Mouse (Mus musculus): Measurements from ENCODE around the gene Lrp5. TPM values are rescaled to one million over a fixed set of nuclear protein-coding genes. Genes with fewer than 3 reads are reported as not detected.

Gene Lrp5
- total and polyA plus RNA-seq, 3 experiments: 16.1 to 31.9 TPM; not detected in 1

- TF ChIP-seq TBP (IDR thresholded peaks at IDR 0.05; ENCODE audit: low read depth, low read length): no peak
- no peak for TF ChIP-seq RCOR1 (IDR thresholded peaks at IDR 0.05; ENCODE audit: low read depth, low read length)
- peak in 2 of 3 experiments; percentile 15 to 28; a peak in 2 of 6 replicates for TF ChIP-seq CTCF (IDR thresholded peaks at IDR 0.05 in 2 of 3, conservative IDR thresholded peaks at IDR 0.05 in 1 of 3; ENCODE audit: control insufficient read depth in 1 of 3, insufficient read depth in 1 of 3, low read depth in 2 of 3, low read length in 3 of 3, poor library complexity in 1 of 3, severe bottlenecking in 1 of 3)
- TF ChIP-seq MAX (IDR thresholded peaks at IDR 0.05; ENCODE audit: low read length): no peak
- no peak for TF ChIP-seq BHLHE40 (IDR thresholded peaks at IDR 0.05; ENCODE audit: borderline replicate concordance, low read depth, low read length)
- TF ChIP-seq ZC3H11A (IDR thresholded peaks at IDR 0.05; ENCODE audit: low read depth, low read length): no peak
- peak; percentile 19 for DNase-seq (ENCODE audit: low read depth, low spot score)
- Histone ChIP-seq H3K79me2 (ENCODE audit: control insufficient read depth, insufficient read depth, low read length, poor library complexity) (no peaks in the 10 kb centered on the region), H3K27me3 (ENCODE audit: control insufficient read depth in 1 of 2, insufficient read depth in 2 of 2, low read length in 2 of 2) (no peaks in the 10 kb centered on the region), H3K9me3 (replicated peaks; ENCODE audit: insufficient read depth, low read length) (no peaks in the 10 kb centered on the region), H3K4me3 (ENCODE audit: control insufficient read depth in 1 of 2, insufficient read depth in 1 of 2, low read depth in 2 of 2, low read length in 2 of 2) (no peak overlapping the region), H3K9ac (ENCODE audit: control insufficient read depth, low read depth, low read length, poor library complexity, severe bottlenecking) (no peak overlapping the region), H3K27ac (ENCODE audit: control insufficient read depth, low read depth, low read length) (no peak overlapping the region), H3K36me3 (ENCODE audit: control insufficient read depth in 1 of 2, insufficient read depth in 2 of 2, low read length in 2 of 2) (no peaks in the 10 kb centered on the region), H3K4me1 (ENCODE audit: control insufficient read depth in 1 of 2, insufficient read depth in 2 of 2, low read length in 2 of 2) (no peaks in the 10 kb centered on the region)
Measured at GRCm38 (mm10) chr19:3667979-3668378, 18.4 kb downstream of the Lrp5 start.

GRCm38 (mm10) chr19:3667155-3667895 is 19.0 kb downstream of the Lrp5 start:
- Histone ChIP-seq H3K27me3 (ENCODE audit: control insufficient read depth in 1 of 2, insufficient read depth in 2 of 2, low read length in 2 of 2) (no peaks in the 10 kb centered on the region), H3K79me2 (ENCODE audit: control insufficient read depth, insufficient read depth, low read length, poor library complexity) (no peaks in the 10 kb centered on the region; the same call in 1 of the 2 replicates), H3K4me1 (ENCODE audit: control insufficient read depth in 1 of 2, insufficient read depth in 2 of 2, low read length in 2 of 2) (no peaks in the 10 kb centered on the region), H3K4me3 (ENCODE audit: control insufficient read depth in 1 of 2, insufficient read depth in 1 of 2, low read depth in 2 of 2, low read length in 2 of 2) (no peak overlapping the region), H3K36me3 (ENCODE audit: control insufficient read depth in 1 of 2, insufficient read depth in 2 of 2, low read length in 2 of 2) (no peaks in the 10 kb centered on the region), H3K27ac (ENCODE audit: control insufficient read depth, low read depth, low read length) (no peak overlapping the region), H3K9me3 (replicated peaks; ENCODE audit: insufficient read depth, low read length) (no peaks in the 10 kb centered on the region), H3K9ac (ENCODE audit: control insufficient read depth, low read depth, low read length, poor library complexity, severe bottlenecking) (no peak overlapping the region)
- no peak for DNase-seq (ENCODE audit: low read depth, low spot score)
- TF ChIP-seq E2F4 (IDR thresholded peaks at IDR 0.05; ENCODE audit: borderline replicate concordance, low read depth, low read length) (no peak), USF2 (IDR thresholded peaks at IDR 0.05; ENCODE audit: borderline replicate concordance in 1 of 2, insufficient read depth in 1 of 2, low read depth in 1 of 2, low read length in 2 of 2) (no peak)

- Histone ChIP-seq H3K4me3 (ENCODE audit: control insufficient read depth in 1 of 2, insufficient read depth in 1 of 2, low read depth in 2 of 2, low read length in 2 of 2) (no peak overlapping the region), H3K27me3 (ENCODE audit: control insufficient read depth in 1 of 2, insufficient read depth in 2 of 2, low read length in 2 of 2) (no peaks in the 10 kb centered on the region), H3K4me1 (ENCODE audit: control insufficient read depth in 1 of 2, insufficient read depth in 2 of 2, low read length in 2 of 2) (no peaks in the 10 kb centered on the region), H3K27ac (ENCODE audit: control insufficient read depth, low read depth, low read length) (no peak overlapping the region), H3K9me3 (replicated peaks; ENCODE audit: insufficient read depth, low read length) (no peaks in the 10 kb centered on the region), H3K9ac (ENCODE audit: control insufficient read depth, low read depth, low read length, poor library complexity, severe bottlenecking) (no peak overlapping the region), H3K79me2 (ENCODE audit: control insufficient read depth, insufficient read depth, low read length, poor library complexity) (no peaks in the 10 kb centered on the region; the same call in 1 of the 2 replicates), H3K36me3 (ENCODE audit: control insufficient read depth in 1 of 2, insufficient read depth in 2 of 2, low read length in 2 of 2) (no peaks in the 10 kb centered on the region)
- no peak for DNase-seq (ENCODE audit: low read depth, low spot score)
- TF ChIP-seq UBTF (IDR thresholded peaks at IDR 0.05; ENCODE audit: borderline replicate concordance, insufficient read depth, low read depth, low read length): no peak
- no peak for TF ChIP-seq ZC3H11A (IDR thresholded peaks at IDR 0.05; ENCODE audit: low read depth, low read length)
- no peak for TF ChIP-seq CTCF (IDR thresholded peaks at IDR 0.05 in 2 of 3, conservative IDR thresholded peaks at IDR 0.05 in 1 of 3; ENCODE audit: control insufficient read depth in 1 of 3, insufficient read depth in 1 of 3, low read depth in 2 of 3, low read length in 3 of 3, poor library complexity in 1 of 3, severe bottlenecking in 1 of 3)
- no peak for TF ChIP-seq POLR2A (IDR thresholded peaks at IDR 0.05; ENCODE audit: control insufficient read depth in 1 of 2, insufficient read depth in 1 of 2, low read depth in 1 of 2, low read length in 2 of 2, poor library complexity in 1 of 2)
- no peak for TF ChIP-seq TBP (IDR thresholded peaks at IDR 0.05; ENCODE audit: low read depth, low read length)
- no peak for TF ChIP-seq SIN3A (IDR thresholded peaks at IDR 0.05; ENCODE audit: low read length)
- no peak for TF ChIP-seq GABPA (IDR thresholded peaks at IDR 0.05; ENCODE audit: low read depth, low read length)
- no peak for TF ChIP-seq MAX (IDR thresholded peaks at IDR 0.05; ENCODE audit: low read length)
- no peak for TF ChIP-seq POLR2AphosphoS2 (IDR thresholded peaks at IDR 0.05; ENCODE audit: low read length)
- no peak for TF ChIP-seq POLR2AphosphoS5 (IDR thresholded peaks at IDR 0.05; ENCODE audit: borderline replicate concordance, low read depth, low read length)
- TF ChIP-seq MAFK (IDR thresholded peaks at IDR 0.05; ENCODE audit: borderline replicate concordance, low read depth, low read length): no peak
- no peak for TF ChIP-seq EP300 (IDR thresholded peaks at IDR 0.05; ENCODE audit: low read depth in 1 of 2, low read length in 2 of 2)
- no peak for TF ChIP-seq USF1 (IDR thresholded peaks at IDR 0.05; ENCODE audit: low read depth, low read length)
- no peak for TF ChIP-seq ETS1 (IDR thresholded peaks at IDR 0.05; ENCODE audit: low read depth, low read length)
- TF ChIP-seq HCFC1 (IDR thresholded peaks at IDR 0.05; ENCODE audit: low read depth, low read length): no peak
- no peak for TF ChIP-seq BHLHE40 (IDR thresholded peaks at IDR 0.05; ENCODE audit: borderline replicate concordance, low read depth, low read length)
- TF ChIP-seq TCF12 (IDR thresholded peaks at IDR 0.05; ENCODE audit: low read depth, low read length): no peak
- TF ChIP-seq NRF1 (IDR thresholded peaks at IDR 0.05; ENCODE audit: insufficient read depth, low read depth, low read length, poor library complexity, severe bottlenecking): no peak
Measured at GRCm38 (mm10) chr19:3666632-3667031, 19.7 kb downstream of the Lrp5 start.

All from MEL (cell line).